Mouse (Mus musculus) embryonic fibroblast, embryonic 13.5 days (primary cell): Measurements from ENCODE around the gene Myo1d.

Experiments
- CTCF ChIP-seq: IDR thresholded peaks from 2 replicates; pipeline ENCODE4 v1.5.1; 2011; ENCODE audit warnings: mild to moderate bottlenecking, control low read depth, low read length, moderate library complexity, borderline replicate concordance; ENCODE audit not compliant: insufficient read depth
- POLR2A ChIP-seq: IDR thresholded peaks from 2 replicates; pipeline ENCODE4 v1.6.1; 2011; ENCODE audit warnings: low read depth, mild to moderate bottlenecking, control low read depth, low read length, moderate library complexity

- TF ChIP-seq CTCF: no peak
- TF ChIP-seq POLR2A: no peak
Observed at GRCm38 (mm10) chr11:80532966-80533365, 246.9 kb downstream of the Myo1d start.
